Mouse (Mus musculus) layer of hippocampus, postnatal 10 days (tissue): ENCODE results near the gene Cacnb1. TPM values are rescaled to one million over a fixed set of nuclear protein-coding genes. Genes with fewer than 3 reads are reported as not detected.

Source experiments
- DNase-seq, 2 experiments: peaks; one replicate each; pipeline ENCODE4 v3.0.0; 2021; ENCODE audit warnings: low spot score in 2 of 2
- total RNA-seq, 2 experiments: library from RNA; stranded (reverse); gene quantifications; 2 replicates each; pipeline ENCODE4 v1.2.3; 2021

Gene Cacnb1
- total RNA-seq, 2 experiments from 2014 or later: 118 TPM

- no peak for DNase-seq
These were observed 6.7 kb downstream of the Cacnb1 start for GRCm38 (mm10) chr11:98016177-98016576.

GRCm38 (mm10) chr11:98012831-98013230 is 10.0 kb downstream of the Cacnb1 start:
- no peak for DNase-seq

- no peak for DNase-seq
These were observed 11.1 kb downstream of the Cacnb1 start for GRCm38 (mm10) chr11:98011716-98012115.

- DNase-seq: no peak
These were observed 14.7 kb downstream of the Cacnb1 start for GRCm38 (mm10) chr11:98008087-98008486.

- DNase-seq: no peak
These were observed 17.1 kb downstream of the Cacnb1 start for GRCm38 (mm10) chr11:98005686-98006085.

- DNase-seq: no peak
These were observed 17.8 kb downstream of the Cacnb1 start for GRCm38 (mm10) chr11:98005076-98005475.

GRCm38 (mm10) chr11:98004161-98004560 is 18.7 kb downstream of the Cacnb1 start:
- peak in 1 of 2 experiments; percentile 21 for DNase-seq

GRCm38 (mm10) chr11:98003171-98003671 is 19.6 kb downstream of the Cacnb1 start:
- DNase-seq: peak in 1 of 2 experiments; percentile 25

GRCm38 (mm10) chr11:98002627-98003026 is 20.2 kb downstream of the Cacnb1 start:
- peak; percentile 86 to 88 for DNase-seq

GRCm38 (mm10) chr11:98001986-98002385 is 20.8 kb downstream of the Cacnb1 start:
- no peak for DNase-seq

GRCm38 (mm10) chr11:98001351-98001824 is 21.4 kb downstream of the Cacnb1 start:
- no peak for DNase-seq

GRCm38 (mm10) chr11:98000378-98001140 is 22.3 kb downstream of the Cacnb1 start:
- peak in 1 of 2 experiments; percentile 23 for DNase-seq

GRCm38 (mm10) chr11:97999748-98000147 is 23.1 kb downstream of the Cacnb1 start:
- no peak for DNase-seq

GRCm38 (mm10) chr11:97998898-97999608 is 23.8 kb downstream of the Cacnb1 start:
- DNase-seq: no peak

- DNase-seq: no peak
These were observed 24.6 kb downstream of the Cacnb1 start for GRCm38 (mm10) chr11:97998074-97998793.

GRCm38 (mm10) chr11:97997387-97997960 is 25.4 kb downstream of the Cacnb1 start:
- DNase-seq: no peak

GRCm38 (mm10) chr11:97996691-97997090 is 26.1 kb downstream of the Cacnb1 start:
- no peak for DNase-seq

- DNase-seq: peak in 1 of 2 experiments; percentile 41
These were observed 27.1 kb downstream of the Cacnb1 start, which contains the start of gene Arl5c for GRCm38 (mm10) chr11:97995564-97996288. Gene Arl5c (minus strand): TSS chr11:97996181.

GRCm38 (mm10) chr11:97994539-97995100 is 28.2 kb downstream of the Cacnb1 start:
- peak; percentile 72 to 78 for DNase-seq

GRCm38 (mm10) chr11:97988530-97989096 is 34.2 kb downstream of the Cacnb1 start:
- peak; percentile 83 to 88 for DNase-seq
